Mouse (Mus musculus) midbrain, embryonic 13.5 days (tissue): ENCODE measurements around the gene Ephb1. TPM values are rescaled to one million over a fixed set of nuclear protein-coding genes. Genes with fewer than 3 reads are reported as not detected.

ENCODE experiments used
- ATAC-seq: fragments of 200-750 bp; cut with Nextera tagmentation; 2 replicates; pipeline ENCODE4 v1.8.0; 2017; ENCODE audit warnings: mild to moderate bottlenecking, moderate TSS enrichment, moderate library complexity
- H3K27ac ChIP-seq: fragments of 300-500 bp; sonication (generic); 2 replicates; pipeline ENCODE4 v1.5.1; 2015; ENCODE audit warnings: inconsistent platforms, mild to moderate bottlenecking, moderate library complexity
- H3K27me3 ChIP-seq: fragments of 300-500 bp; sonication (generic); 2 replicates; pipeline ENCODE4 v1.6.1; 2015; ENCODE audit warnings: mild to moderate bottlenecking, inconsistent platforms
- H3K36me3 ChIP-seq: fragments of 300-500 bp; sonication (generic); 2 replicates; pipeline ENCODE4 v1.6.1; 2015; ENCODE audit warnings: mild to moderate bottlenecking, inconsistent platforms
- H3K4me1 ChIP-seq: fragments of 300-500 bp; sonication (generic); replicated peaks from 2 replicates; pipeline ENCODE4 v1.6.1; 2015; ENCODE audit warnings: inconsistent platforms
- H3K4me2 ChIP-seq: fragments of 300-500 bp; sonication (generic); replicated peaks from 2 replicates; pipeline ENCODE4 v1.6.1; 2015; ENCODE audit warnings: moderate library complexity, mild to moderate bottlenecking, inconsistent platforms
- H3K4me3 ChIP-seq: fragments of 300-500 bp; sonication (generic); replicated peaks from 2 replicates; pipeline ENCODE4 v1.5.1; 2015; ENCODE audit warnings: mild to moderate bottlenecking, inconsistent platforms
- H3K9ac ChIP-seq: fragments of 300-500 bp; sonication (generic); replicated peaks from 2 replicates; pipeline ENCODE4 v1.6.1; 2015; ENCODE audit warnings: mild to moderate bottlenecking, inconsistent platforms
- H3K9me3 ChIP-seq: fragments of 300-500 bp; sonication (generic); 2 replicates; pipeline ENCODE4 v1.6.1; 2016; ENCODE audit warnings: mild to moderate bottlenecking, inconsistent platforms
- WGBS: fragments of 180-500 bp; shearing (Covaris S2); methylation state at CpG from one replicate; pipeline ENCODE4 v1.1.7; 2015; 5-methylcytosine and 5-hydroxymethylcytosine counted together
- polyA plus RNA-seq: library from polyadenylated mRNA; unstranded; fragments of >200 nt; fragmentation: Nextera tagmentation; extraction: Ambion mirVana; gene quantifications from 2 replicates; pipeline ENCODE4 v1.2.1, GENCODE M21; 2015

The Ephb1 gene
- polyA plus RNA-seq, 1 experiment from 2014 or later = 66.2 TPM

GRCm38 (mm10) chr9:102330266-102331060, 24.0 kb downstream of the Ephb1 start:
- H3K4me3 ChIP-seq = no peak overlapping the region
- WGBS = 95% methylated on average over 16 of the region's 16 CpGs
- ATAC-seq = no peak
- no peak overlapping the region for H3K4me2 ChIP-seq
- no peak overlapping the region for H3K27ac ChIP-seq
- H3K4me1 ChIP-seq = peaks cover 13% of the 10 kb centered on the region
- no peaks in the 10 kb centered on the region; the same call in 1 of the 2 replicates for H3K36me3 ChIP-seq
- H3K9me3 ChIP-seq = 0 out of 2 replicates have a peak, but pooled peaks cover 3% of the 10 kb centered on the region
- H3K9ac ChIP-seq = no peak overlapping the region
- H3K27me3 ChIP-seq = no peaks in the 10 kb centered on the region

DNA sequence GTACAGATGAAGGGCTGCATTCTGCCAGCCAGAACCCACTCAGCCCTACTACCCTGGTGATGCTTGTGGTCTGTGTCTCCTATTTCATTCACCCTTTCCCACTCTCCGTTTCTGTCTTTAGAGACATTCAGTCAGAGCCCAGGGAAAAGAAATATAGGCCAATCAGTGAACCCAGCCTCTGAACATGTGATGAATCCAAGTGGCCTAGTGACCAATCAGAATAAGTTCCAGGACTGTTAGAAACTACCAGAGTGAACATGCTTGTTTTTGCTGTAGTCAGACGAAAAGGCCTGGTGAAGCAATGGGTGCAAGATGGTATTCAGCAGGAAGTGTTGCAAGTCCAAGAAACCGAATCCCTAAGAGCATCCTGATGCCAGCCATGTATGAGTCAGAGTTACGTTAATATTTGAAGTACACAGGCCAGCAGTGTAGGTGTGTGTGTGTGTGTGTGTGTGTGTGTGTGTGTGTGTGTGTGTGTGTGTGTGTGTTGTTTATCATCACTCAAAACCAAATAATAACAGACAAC, 26.8 kb downstream of the Ephb1 start:
- Histone ChIP-seq H3K36me3 (no peaks in the 10 kb centered on the region; the same call in 1 of the 2 replicates), H3K27ac (no peak overlapping the region), H3K9me3 (0 out of 2 replicates have a peak, but pooled peaks cover 3% of the 10 kb centered on the region), H3K4me3 (no peak overlapping the region), H3K9ac (no peak overlapping the region), H3K27me3 (no peaks in the 10 kb centered on the region), H3K4me1 (peaks cover 10% of the 10 kb centered on the region; the same call in 1 of the 2 replicates), H3K4me2 (no peak overlapping the region)
- ATAC-seq = no peak
- WGBS = 89% methylated on average over 4 of the region's 4 CpGs

- Histone ChIP-seq H3K9ac (no peak overlapping the region), H3K27me3 (no peaks in the 10 kb centered on the region), H3K4me1 (peaks cover 15% of the 10 kb centered on the region; the same call in 1 of the 2 replicates), H3K36me3 (0 out of 2 replicates have a peak, but pooled peaks cover 2% of the 10 kb centered on the region), H3K4me2 (no peak overlapping the region), H3K27ac (no peak overlapping the region), H3K9me3 (peaks cover 5% of the 10 kb centered on the region; the same call in 1 of the 2 replicates), H3K4me3 (no peak overlapping the region)
- no peak for ATAC-seq
- WGBS = 90% methylated on average over 6 of the region's 6 CpGs
These were observed 39.1 kb downstream of the Ephb1 start for GRCm38 (mm10) chr9:102315436-102315835.

- WGBS = 89% methylated on average over 1 of the region's 1 CpGs
These were observed 39.7 kb downstream of the Ephb1 start for GRCm38 (mm10) chr9:102314795-102315194.

DNA sequence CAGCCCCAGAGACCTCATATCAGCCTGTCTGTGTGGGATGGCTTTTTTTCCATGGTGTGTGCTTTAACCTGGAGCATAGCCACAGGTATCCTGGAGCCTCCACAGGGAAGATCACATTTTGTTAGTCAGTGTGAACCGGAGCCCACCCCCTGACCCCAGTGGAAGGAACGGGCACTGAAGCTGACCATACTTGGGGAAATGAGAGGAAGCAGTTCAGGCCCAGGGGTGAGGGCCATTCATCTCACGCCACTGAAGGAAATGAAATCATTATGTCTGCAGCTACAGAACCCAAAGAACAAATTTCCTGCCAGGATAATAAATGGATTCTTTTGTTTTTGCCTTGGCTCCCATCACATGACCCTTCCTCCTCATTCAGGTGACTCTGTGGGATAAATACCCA, 44.1 kb downstream of the Ephb1 start:
- H3K9ac ChIP-seq = no peak overlapping the region
- no peaks in the 10 kb centered on the region for H3K27me3 ChIP-seq
- ATAC-seq = no peak
- peaks cover 5% of the 10 kb centered on the region; the same call in 1 of the 2 replicates for H3K9me3 ChIP-seq
- WGBS = 71% methylated on average over 3 of the region's 3 CpGs
- H3K27ac ChIP-seq = no peak overlapping the region
- no peak overlapping the region for H3K4me3 ChIP-seq
- H3K4me2 ChIP-seq = no peak overlapping the region
- H3K4me1 ChIP-seq = peaks cover 36% of the 10 kb centered on the region
- no peaks in the 10 kb centered on the region for H3K36me3 ChIP-seq

More at GRCm38 (mm10) chr9:102314795-102315194, 39.7 kb downstream of the Ephb1 start:
- Histone ChIP-seq H3K36me3 (0 out of 2 replicates have a peak, but pooled peaks cover 2% of the 10 kb centered on the region), H3K4me2 (no peak overlapping the region), H3K9me3 (peaks cover 5% of the 10 kb centered on the region; the same call in 1 of the 2 replicates), H3K27me3 (no peaks in the 10 kb centered on the region), H3K4me1 (peaks cover 15% of the 10 kb centered on the region), H3K9ac (no peak overlapping the region), H3K27ac (no peak overlapping the region), H3K4me3 (no peak overlapping the region)
- ATAC-seq = no peak

DNA sequence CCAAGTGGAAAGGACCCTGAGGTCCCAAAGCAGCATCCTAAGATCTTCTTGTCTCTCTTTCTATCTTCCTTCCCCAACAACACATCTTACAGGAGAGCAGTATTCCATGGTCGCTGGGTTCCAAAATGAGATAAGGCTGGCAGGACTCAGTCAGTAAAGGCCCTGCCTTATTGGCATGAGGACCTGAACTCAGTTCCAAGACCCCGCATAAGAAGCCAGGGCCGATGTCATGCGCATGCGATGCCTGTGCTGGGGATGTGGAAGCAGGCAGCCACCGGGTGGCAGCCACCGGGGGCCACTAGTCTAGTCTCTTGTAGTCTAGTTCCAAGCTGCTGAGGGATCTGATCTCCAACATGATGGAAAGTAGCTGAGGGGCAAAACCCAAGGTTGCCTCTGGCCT, 45.2 kb downstream of the Ephb1 start:
- no peak overlapping the region for H3K4me3 ChIP-seq
- WGBS = 91% methylated on average over 7 of the region's 7 CpGs
- peaks cover 39% of the 10 kb centered on the region for H3K4me1 ChIP-seq
- peaks cover 5% of the 10 kb centered on the region; the same call in 1 of the 2 replicates for H3K9me3 ChIP-seq
- no peak overlapping the region for H3K4me2 ChIP-seq
- no peaks in the 10 kb centered on the region for H3K27me3 ChIP-seq
- no peaks in the 10 kb centered on the region for H3K36me3 ChIP-seq
- no peak for ATAC-seq
- no peak overlapping the region for H3K9ac ChIP-seq
- no peak overlapping the region for H3K27ac ChIP-seq

- no peak overlapping the region for H3K27ac ChIP-seq
- 28% methylated on average over 4 of the region's 4 CpGs for WGBS
These were observed 46.8 kb downstream of the Ephb1 start for GRCm38 (mm10) chr9:102307656-102308055.

GRCm38 (mm10) chr9:102306645-102307415, 47.7 kb downstream of the Ephb1 start:
- Histone ChIP-seq H3K9ac (no peak overlapping the region), H3K4me1 (peaks cover 48% of the 10 kb centered on the region), H3K27me3 (no peaks in the 10 kb centered on the region), H3K9me3 (peaks cover 5% of the 10 kb centered on the region; the same call in 1 of the 2 replicates), H3K4me2 (no peak overlapping the region), H3K27ac (no peak overlapping the region), H3K4me3 (no peak overlapping the region), H3K36me3 (no peaks in the 10 kb centered on the region)
- WGBS = 94% methylated on average over 1 of the region's 1 CpGs
- ATAC-seq = no peak

More at GRCm38 (mm10) chr9:102307656-102308055, 46.8 kb downstream of the Ephb1 start:
- no peaks in the 10 kb centered on the region for H3K36me3 ChIP-seq
- no peak for ATAC-seq
- H3K27me3 ChIP-seq = no peaks in the 10 kb centered on the region
- H3K4me1 ChIP-seq = peaks cover 46% of the 10 kb centered on the region
- H3K4me3 ChIP-seq = no peak overlapping the region
- H3K9me3 ChIP-seq = peaks cover 5% of the 10 kb centered on the region; the same call in 1 of the 2 replicates
- no peak overlapping the region for H3K4me2 ChIP-seq
- no peak overlapping the region for H3K9ac ChIP-seq

DNA sequence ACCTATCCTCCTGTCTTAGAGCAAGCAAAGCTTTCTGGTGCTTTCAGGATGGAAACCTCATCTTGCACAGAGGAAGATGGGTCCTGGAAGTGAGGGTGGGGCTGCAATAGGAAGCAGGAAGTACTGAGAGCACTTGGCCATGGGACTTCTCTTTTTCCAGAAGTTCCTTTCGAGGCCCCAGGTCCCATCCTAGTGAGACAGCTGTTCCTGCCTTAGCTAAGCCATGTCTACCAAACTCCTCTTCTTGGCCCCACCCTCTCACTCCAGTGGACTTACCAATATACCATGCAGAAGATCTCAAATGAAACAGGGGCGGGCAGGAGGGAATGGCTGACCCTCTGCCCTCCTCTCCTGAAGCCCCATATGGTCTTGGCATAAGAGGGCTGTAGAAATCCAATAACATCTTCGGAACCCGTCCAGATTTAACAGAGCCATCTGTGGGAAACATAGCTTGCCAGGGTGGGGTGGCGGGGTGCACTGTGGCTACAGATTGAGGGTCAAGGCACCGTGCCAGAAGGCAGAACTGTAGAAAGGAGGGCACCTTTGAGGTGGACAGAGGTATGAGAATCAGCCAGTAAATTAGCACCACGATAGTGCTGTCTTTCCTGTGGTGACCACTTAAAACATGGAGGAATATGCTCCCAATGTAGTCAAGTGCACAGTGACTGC, 48.9 kb downstream of the Ephb1 start:
- Histone ChIP-seq H3K36me3 (peaks cover 3% of the 10 kb centered on the region; the same call in 1 of the 2 replicates), H3K4me3 (no peak overlapping the region), H3K27ac (no peak overlapping the region), H3K27me3 (no peaks in the 10 kb centered on the region; the same call in 1 of the 2 replicates), H3K4me2 (no peak overlapping the region), H3K4me1 (peaks cover 44% of the 10 kb centered on the region), H3K9ac (no peak overlapping the region), H3K9me3 (no peaks in the 10 kb centered on the region)
- 87% methylated on average over 7 of the region's 7 CpGs for WGBS
- ATAC-seq = no peak

GRCm38 (mm10) chr9:102304796-102305195, 49.7 kb downstream of the Ephb1 start:
- H3K9ac ChIP-seq = no peak overlapping the region
- H3K9me3 ChIP-seq = no peaks in the 10 kb centered on the region
- H3K4me1 ChIP-seq = peaks cover 44% of the 10 kb centered on the region
- ATAC-seq = no peak
- 0 out of 2 replicates have a peak overlapping the region, but pooled peaks have one; percentile 16 for H3K27ac ChIP-seq
- no peak overlapping the region for H3K4me2 ChIP-seq
- 47% methylated on average over 3 of the region's 3 CpGs for WGBS
- no peaks in the 10 kb centered on the region; the same call in 1 of the 2 replicates for H3K27me3 ChIP-seq
- H3K36me3 ChIP-seq = peaks cover 3% of the 10 kb centered on the region; the same call in 1 of the 2 replicates
- H3K4me3 ChIP-seq = no peak overlapping the region

DNA sequence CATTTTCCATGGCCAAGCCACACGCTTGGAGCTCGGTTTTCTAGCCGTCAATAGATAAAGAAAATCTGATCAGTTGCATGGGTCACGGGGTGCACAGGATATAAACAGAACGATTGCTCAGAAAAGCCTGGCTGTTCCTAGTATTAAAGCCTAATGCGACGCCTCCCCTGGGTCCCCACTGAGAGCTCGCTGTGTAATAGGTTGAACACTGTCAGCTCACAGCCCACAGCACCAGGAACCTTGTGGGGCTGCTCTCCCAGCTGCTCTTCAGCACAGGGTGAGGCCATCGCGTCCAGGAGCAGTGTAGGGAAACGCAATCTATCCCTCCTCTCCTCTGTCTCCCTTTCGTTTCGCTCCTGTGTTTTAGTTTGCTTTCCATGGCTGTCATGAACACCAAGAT, 50.6 kb downstream of the Ephb1 start:
- H3K4me3 ChIP-seq = no peak overlapping the region
- H3K36me3 ChIP-seq = peaks cover 7% of the 10 kb centered on the region; the same call in 1 of the 2 replicates
- H3K4me1 ChIP-seq = peaks cover 51% of the 10 kb centered on the region
- H3K4me2 ChIP-seq = no peak overlapping the region
- H3K27ac ChIP-seq = peak overlapping the region; percentile 3; the same call in 1 of the 2 replicates
- ATAC-seq = 0 out of 2 replicates have a peak, but pooled peaks have one; percentile 59
- H3K9me3 ChIP-seq = no peaks in the 10 kb centered on the region
- 40% methylated on average over 13 of the region's 13 CpGs for WGBS
- no peaks in the 10 kb centered on the region; the same call in 1 of the 2 replicates for H3K27me3 ChIP-seq
- H3K9ac ChIP-seq = no peak overlapping the region; the same call in 1 of the 2 replicates
